Mouse (Mus musculus): ENCODE results near the gene Fam169b.
"Not testable (repeated sequence)": the region's sequence is repeated elsewhere in the genome, so short reads cannot be mapped to it uniquely, and the experiment has no call there.

Gene Fam169b

GRCm38 (mm10) chr7:68283776-68284175 is 10.1 kb downstream of the Fam169b start:
- H3K4me1 ChIP-seq (replicated peaks; ENCODE audit: low read depth, low read length), result peaks cover 71% of the 10 kb centered on the region
- H3K36me3 ChIP-seq (ENCODE audit: insufficient read depth, low read length), result no peaks in the 10 kb centered on the region
- no peaks in the 10 kb centered on the region for H3K9me3 ChIP-seq (ENCODE audit: low read length)
- TF ChIP-seq POU5F1 (IDR thresholded peaks at IDR 0.05; ENCODE audit: borderline replicate concordance, low read length) (no peak), CTCF (conservative IDR thresholded peaks at IDR 0.05; ENCODE audit: low read length) (no peak), NANOG (IDR thresholded peaks at IDR 0.05; ENCODE audit: borderline replicate concordance, low read length) (no peak)
- H3K4me3 ChIP-seq (replicated peaks; ENCODE audit: low read length), result no peak overlapping the region
- H3K27me3 ChIP-seq (ENCODE audit: insufficient read depth, low read length), result peaks cover 7% of the 10 kb centered on the region; the same call in 1 of the 2 replicates

DNA sequence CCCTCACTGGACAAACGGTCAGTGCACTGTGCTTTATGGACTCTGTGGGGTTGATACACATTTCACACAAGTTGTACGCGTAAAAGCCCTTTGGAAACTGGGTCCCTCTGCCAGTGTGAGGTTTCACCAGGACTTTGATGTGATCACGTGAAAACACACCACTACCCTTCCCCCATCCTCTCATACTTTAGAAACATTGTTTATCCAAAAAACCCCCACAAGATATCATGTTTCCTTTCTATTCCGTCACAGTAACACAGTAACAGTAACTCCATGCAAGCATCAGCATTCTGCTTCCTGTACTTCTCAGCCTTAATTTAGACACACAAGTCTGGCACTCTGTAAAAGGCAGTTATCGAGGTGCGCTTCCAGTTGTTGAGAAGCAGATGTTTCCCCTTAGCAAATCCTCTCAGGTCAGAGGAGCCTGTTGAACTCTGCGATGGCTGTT is 12.2 kb downstream of the Fam169b start:
- no peaks in the 10 kb centered on the region for H3K36me3 ChIP-seq (ENCODE audit: insufficient read depth, low read length)
- no peaks in the 10 kb centered on the region for H3K27me3 ChIP-seq (ENCODE audit: insufficient read depth, low read length)
- H3K9me3 ChIP-seq (ENCODE audit: low read length), result no peaks in the 10 kb centered on the region
- H3K4me3 ChIP-seq (replicated peaks; ENCODE audit: low read length), result no peak overlapping the region
- TF ChIP-seq CTCF (conservative IDR thresholded peaks at IDR 0.05; ENCODE audit: low read length), result no peak
- no peak for TF ChIP-seq POU5F1 (IDR thresholded peaks at IDR 0.05; ENCODE audit: borderline replicate concordance, low read length)
- no peak for TF ChIP-seq NANOG (IDR thresholded peaks at IDR 0.05; ENCODE audit: borderline replicate concordance, low read length)
- H3K4me1 ChIP-seq (replicated peaks; ENCODE audit: low read depth, low read length), result peaks cover 51% of the 10 kb centered on the region

GRCm38 (mm10) chr7:68286526-68287481 is 13.2 kb downstream of the Fam169b start:
- no peaks in the 10 kb centered on the region for H3K27me3 ChIP-seq (ENCODE audit: insufficient read depth, low read length)
- no peak overlapping the region for H3K4me3 ChIP-seq (replicated peaks; ENCODE audit: low read length)
- H3K36me3 ChIP-seq (ENCODE audit: insufficient read depth, low read length), result no peaks in the 10 kb centered on the region
- no peaks in the 10 kb centered on the region for H3K9me3 ChIP-seq (ENCODE audit: low read length)
- H3K4me1 ChIP-seq (replicated peaks; ENCODE audit: low read depth, low read length), result peaks cover 46% of the 10 kb centered on the region
- TF ChIP-seq NANOG (IDR thresholded peaks at IDR 0.05; ENCODE audit: borderline replicate concordance, low read length) (no peak), POU5F1 (IDR thresholded peaks at IDR 0.05; ENCODE audit: borderline replicate concordance, low read length) (no peak), CTCF (conservative IDR thresholded peaks at IDR 0.05; ENCODE audit: low read length) (no peak)

DNA sequence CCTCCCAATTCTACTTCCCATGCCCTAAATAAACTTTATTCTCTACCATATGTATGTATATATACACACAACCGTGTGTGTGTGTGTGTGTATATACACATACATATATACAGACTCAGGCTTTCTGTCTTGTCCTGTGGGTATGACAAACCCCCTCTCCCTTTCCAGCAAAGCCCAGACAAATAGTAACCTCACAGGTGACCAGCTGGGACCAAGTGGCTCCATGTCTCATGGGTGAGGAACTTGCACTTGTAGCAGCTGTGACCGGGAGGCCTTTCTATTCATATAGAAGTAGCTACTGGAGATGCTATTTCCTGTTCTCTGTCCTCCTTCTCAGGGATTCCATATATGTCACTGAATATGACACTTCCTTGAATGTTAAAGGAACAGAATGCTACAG is 13.9 kb downstream of the Fam169b start:
- H3K9me3 ChIP-seq (ENCODE audit: low read length), result no peaks in the 10 kb centered on the region
- no peaks in the 10 kb centered on the region for H3K27me3 ChIP-seq (ENCODE audit: insufficient read depth, low read length)
- H3K4me1 ChIP-seq (replicated peaks; ENCODE audit: low read depth, low read length), result peaks cover 42% of the 10 kb centered on the region
- no peak overlapping the region for H3K4me3 ChIP-seq (replicated peaks; ENCODE audit: low read length)
- H3K36me3 ChIP-seq (ENCODE audit: insufficient read depth, low read length), result no peaks in the 10 kb centered on the region
- TF ChIP-seq CTCF (conservative IDR thresholded peaks at IDR 0.05; ENCODE audit: low read length), result no peak
- TF ChIP-seq POU5F1 (IDR thresholded peaks at IDR 0.05; ENCODE audit: borderline replicate concordance, low read length), result no peak

GRCm38 (mm10) chr7:68288000-68288399 is 14.4 kb downstream of the Fam169b start:
- H3K36me3 ChIP-seq (ENCODE audit: insufficient read depth, low read length); H3K9me3 ChIP-seq (ENCODE audit: low read length); H3K27me3 ChIP-seq (ENCODE audit: insufficient read depth, low read length); H3K4me3 ChIP-seq (replicated peaks; ENCODE audit: low read length): not testable (repeated sequence)
- H3K4me1 ChIP-seq (replicated peaks; ENCODE audit: low read depth, low read length), result peaks cover 39% of the 10 kb centered on the region

DNA sequence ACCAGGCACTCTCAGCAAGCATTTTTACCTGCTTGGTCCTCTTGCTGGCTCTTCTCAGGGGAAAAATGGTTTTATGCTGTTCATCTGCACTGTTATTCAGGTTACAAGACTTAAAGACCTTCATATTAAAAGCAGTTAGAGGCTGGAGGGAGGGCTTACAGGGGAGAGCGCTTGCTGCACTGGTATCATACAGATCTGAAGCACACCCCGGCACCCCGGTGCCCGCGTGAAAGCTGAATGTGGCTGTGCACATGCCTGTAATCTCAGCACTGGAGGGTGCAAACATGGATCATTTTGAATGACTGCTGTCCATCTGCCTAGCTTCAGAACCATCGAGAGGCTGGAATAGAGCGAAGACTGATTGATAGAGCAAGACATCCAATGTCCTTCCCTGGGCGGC is 15.4 kb downstream of the Fam169b start:
- Histone ChIP-seq H3K4me3 (replicated peaks; ENCODE audit: low read length) (no peak overlapping the region), H3K4me1 (replicated peaks; ENCODE audit: low read depth, low read length) (peaks cover 37% of the 10 kb centered on the region), H3K27me3 (ENCODE audit: insufficient read depth, low read length) (no peaks in the 10 kb centered on the region), H3K36me3 (ENCODE audit: insufficient read depth, low read length) (no peaks in the 10 kb centered on the region), H3K9me3 (ENCODE audit: low read length) (no peaks in the 10 kb centered on the region)
- no peak for TF ChIP-seq CTCF (conservative IDR thresholded peaks at IDR 0.05; ENCODE audit: low read length)
- no peak for TF ChIP-seq NANOG (IDR thresholded peaks at IDR 0.05; ENCODE audit: borderline replicate concordance, low read length)
- TF ChIP-seq POU5F1 (IDR thresholded peaks at IDR 0.05; ENCODE audit: borderline replicate concordance, low read length), result no peak

DNA sequence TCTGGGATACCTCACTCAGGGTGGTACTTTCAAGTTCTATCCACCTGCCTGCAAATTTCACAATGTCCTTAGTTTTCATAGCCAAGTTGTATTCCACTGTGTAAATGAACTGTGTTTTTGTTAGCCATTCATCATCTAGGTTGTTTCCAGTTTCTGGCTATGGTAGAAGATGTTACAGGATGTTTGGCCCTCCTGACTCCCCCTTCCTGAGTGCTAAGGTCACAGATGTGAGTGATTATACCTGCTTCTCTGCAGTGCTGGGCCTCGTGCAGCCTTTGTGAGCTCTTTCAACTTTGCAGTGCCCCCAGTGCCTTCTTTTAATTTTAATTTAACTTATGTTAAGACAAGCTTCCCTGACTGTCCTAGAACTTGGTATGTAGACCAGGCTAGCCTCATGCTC is 18.0 kb downstream of the Fam169b start:
- peaks cover 22% of the 10 kb centered on the region for H3K4me1 ChIP-seq (replicated peaks; ENCODE audit: low read depth, low read length)
- H3K9me3 ChIP-seq (ENCODE audit: low read length), result no peaks in the 10 kb centered on the region
- no peaks in the 10 kb centered on the region for H3K27me3 ChIP-seq (ENCODE audit: insufficient read depth, low read length)
- no peaks in the 10 kb centered on the region for H3K36me3 ChIP-seq (ENCODE audit: insufficient read depth, low read length)
- TF ChIP-seq POU5F1 (IDR thresholded peaks at IDR 0.05; ENCODE audit: borderline replicate concordance, low read length), result no peak
- TF ChIP-seq NANOG (IDR thresholded peaks at IDR 0.05; ENCODE audit: borderline replicate concordance, low read length), result no peak
- TF ChIP-seq CTCF (conservative IDR thresholded peaks at IDR 0.05; ENCODE audit: low read length), result no peak
- no peak overlapping the region for H3K4me3 ChIP-seq (replicated peaks; ENCODE audit: low read length)

- TF ChIP-seq POU5F1 (IDR thresholded peaks at IDR 0.05; ENCODE audit: borderline replicate concordance, low read length) (no peak), NANOG (IDR thresholded peaks at IDR 0.05; ENCODE audit: borderline replicate concordance, low read length) (no peak), CTCF (conservative IDR thresholded peaks at IDR 0.05; ENCODE audit: low read length) (no peak)
- no peaks in the 10 kb centered on the region for H3K27me3 ChIP-seq (ENCODE audit: insufficient read depth, low read length)
- H3K36me3 ChIP-seq (ENCODE audit: insufficient read depth, low read length), result no peaks in the 10 kb centered on the region
- H3K4me3 ChIP-seq (replicated peaks; ENCODE audit: low read length), result no peak overlapping the region
- no peaks in the 10 kb centered on the region for H3K9me3 ChIP-seq (ENCODE audit: low read length)
- peaks cover 38% of the 10 kb centered on the region for H3K4me1 ChIP-seq (replicated peaks; ENCODE audit: low read depth, low read length)
These were observed 20.6 kb downstream of the Fam169b start for GRCm38 (mm10) chr7:68293997-68294789.
